Mouse (Mus musculus): ENCODE measurements at regions not wholly inside any gene's neighbourhood (a gene's known extent, or its start where the extent isn't known, plus 50 kb on each side); places are given as distances from the start of the nearest gene placed in this dataset.
A peak's percentile ranks its signal among the peaks of the same experiment; 100 is the strongest.
"Not testable (repeated sequence)": the region's sequence is repeated elsewhere in the genome, so short reads cannot be mapped to it uniquely, and the experiment has no call there.

DNA sequence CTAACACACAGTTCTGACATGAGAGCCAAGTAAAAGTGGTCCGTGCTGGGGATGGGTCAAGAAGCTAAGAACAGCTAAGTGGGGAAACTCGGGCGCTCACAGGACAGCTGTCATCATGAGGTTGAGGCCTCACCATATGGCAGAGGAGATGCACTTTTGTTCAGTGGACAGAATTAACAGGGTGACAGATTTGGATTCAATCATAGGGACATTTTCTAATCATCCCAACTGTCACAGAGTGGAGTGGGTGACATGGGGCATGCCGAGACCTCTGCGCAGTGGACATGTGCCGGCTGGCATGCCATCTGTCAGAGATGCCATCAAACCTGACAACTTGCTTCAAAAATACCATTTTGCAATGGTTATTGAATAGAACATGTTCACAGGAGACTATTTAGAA, 215.1 kb upstream of the Tmc3 start:
- no peaks in the 10 kb centered on the region for H3K27me3 ChIP-seq (ENCODE audit: poor library complexity, severe bottlenecking)
- H3K36me3 ChIP-seq (replicated peaks), result no peaks in the 10 kb centered on the region
- no peak for DNase-seq (ENCODE audit: extremely low spot score, low spot score)
- 93% methylated on average over 6 of the region's 6 CpGs for WGBS
- H3K4me3 ChIP-seq, result no peak overlapping the region
- no peaks in the 10 kb centered on the region for H3K9me3 ChIP-seq
- H3K4me1 ChIP-seq, result no peaks in the 10 kb centered on the region
- H3K27ac ChIP-seq, result no peak overlapping the region

- Histone ChIP-seq H3K4me3 (no peak overlapping the region), H3K4me1 (no peaks in the 10 kb centered on the region)
- WGBS, result 82% methylated on average over 1 of the region's 1 CpGs
Observed at GRCm38 (mm10) chr7:83376826-83377225, 207.9 kb upstream of the Tmc3 start.

DNA sequence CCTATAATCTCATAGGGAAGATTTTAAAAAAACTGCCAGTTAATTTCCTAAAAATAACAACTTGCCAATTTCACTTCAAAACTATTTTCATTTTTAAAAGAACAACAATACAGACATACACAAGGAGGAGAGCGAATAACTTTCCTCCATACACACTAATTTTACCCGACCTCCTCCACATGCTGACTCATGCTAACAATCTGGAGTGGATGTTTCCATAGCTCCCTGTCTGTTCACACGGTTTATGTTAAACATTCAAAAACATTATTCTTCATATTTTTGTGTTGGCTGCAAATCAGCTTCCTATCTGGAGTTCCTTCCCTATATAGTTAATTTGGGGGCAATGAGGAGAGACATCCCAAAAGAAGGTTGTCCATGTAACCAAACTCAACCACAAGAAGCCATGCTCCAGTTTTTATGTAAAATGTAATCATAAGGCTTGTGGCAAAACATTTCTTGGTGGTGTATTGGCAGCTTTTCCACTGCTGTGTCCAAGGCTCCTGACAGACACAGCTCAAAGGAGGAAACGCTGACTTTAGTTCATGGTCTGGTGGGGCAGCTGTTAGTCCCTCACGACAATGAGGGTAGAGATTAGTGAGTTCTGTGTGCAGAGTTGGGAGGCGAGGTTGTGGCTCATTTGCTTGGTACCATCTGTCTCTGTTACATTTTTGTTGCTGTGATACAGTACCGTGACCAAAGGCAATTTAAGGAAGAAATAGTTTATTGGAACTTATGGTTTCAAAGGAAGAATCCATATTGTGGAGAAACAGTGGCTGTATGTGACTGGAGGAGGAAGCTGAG, 203.1 kb upstream of the Tmc3 start:
- no peak for DNase-seq (ENCODE audit: extremely low spot score, low spot score)
- no peaks in the 10 kb centered on the region for H3K36me3 ChIP-seq (replicated peaks)
- WGBS, result 84% methylated on average over 7 of the region's 7 CpGs
- peaks cover 9% of the 10 kb centered on the region for H3K4me1 ChIP-seq
- no peak overlapping the region for H3K27ac ChIP-seq
- H3K9me3 ChIP-seq, result no peaks in the 10 kb centered on the region
- H3K27me3 ChIP-seq (ENCODE audit: poor library complexity, severe bottlenecking), result no peaks in the 10 kb centered on the region
- H3K4me3 ChIP-seq, result no peak overlapping the region

More at GRCm38 (mm10) chr7:83376826-83377225, 207.9 kb upstream of the Tmc3 start:
- H3K27ac ChIP-seq, result no peak overlapping the region
- H3K36me3 ChIP-seq (replicated peaks), result no peaks in the 10 kb centered on the region
- no peaks in the 10 kb centered on the region for H3K9me3 ChIP-seq
- no peak for DNase-seq (ENCODE audit: extremely low spot score, low spot score)
- H3K27me3 ChIP-seq (ENCODE audit: poor library complexity, severe bottlenecking), result no peaks in the 10 kb centered on the region

DNA sequence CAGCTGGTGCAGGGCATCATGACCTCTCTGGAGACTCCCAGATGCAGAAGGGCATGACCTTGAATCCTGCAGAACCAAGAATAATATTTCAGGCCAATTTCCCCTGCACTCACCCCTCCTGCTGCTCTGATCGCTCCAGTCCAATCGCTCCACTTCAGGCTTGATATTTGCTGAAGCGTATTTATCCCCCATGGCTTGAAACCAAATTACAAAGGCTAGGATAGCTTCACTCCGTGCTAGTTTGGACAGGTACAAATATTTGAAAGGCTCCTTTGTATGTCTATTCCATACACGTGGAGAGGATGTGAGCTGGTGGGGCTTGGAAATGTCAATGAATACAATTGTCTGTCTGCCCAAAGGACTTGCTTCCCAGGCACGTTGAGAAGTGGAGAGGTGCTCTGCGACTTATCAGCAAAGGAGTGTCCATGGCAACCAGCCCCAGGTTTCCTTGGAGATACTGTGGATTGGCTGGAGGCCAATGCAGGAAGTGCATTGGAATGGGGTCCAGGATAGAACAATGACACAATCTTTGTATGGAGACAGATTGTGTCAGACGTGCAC, 201.8 kb upstream of the Tmc3 start:
- H3K4me3 ChIP-seq, result no peak overlapping the region
- no peaks in the 10 kb centered on the region for H3K9me3 ChIP-seq
- no peaks in the 10 kb centered on the region for H3K27me3 ChIP-seq (ENCODE audit: poor library complexity, severe bottlenecking)
- peaks cover 9% of the 10 kb centered on the region for H3K4me1 ChIP-seq
- DNase-seq (ENCODE audit: extremely low spot score, low spot score), result peak; percentile 36
- peak overlapping the region; percentile 15; the same call in 1 of the 2 replicates for H3K27ac ChIP-seq
- WGBS, result 50% methylated on average over 8 of the region's 8 CpGs
- H3K36me3 ChIP-seq (replicated peaks), result no peaks in the 10 kb centered on the region

DNA sequence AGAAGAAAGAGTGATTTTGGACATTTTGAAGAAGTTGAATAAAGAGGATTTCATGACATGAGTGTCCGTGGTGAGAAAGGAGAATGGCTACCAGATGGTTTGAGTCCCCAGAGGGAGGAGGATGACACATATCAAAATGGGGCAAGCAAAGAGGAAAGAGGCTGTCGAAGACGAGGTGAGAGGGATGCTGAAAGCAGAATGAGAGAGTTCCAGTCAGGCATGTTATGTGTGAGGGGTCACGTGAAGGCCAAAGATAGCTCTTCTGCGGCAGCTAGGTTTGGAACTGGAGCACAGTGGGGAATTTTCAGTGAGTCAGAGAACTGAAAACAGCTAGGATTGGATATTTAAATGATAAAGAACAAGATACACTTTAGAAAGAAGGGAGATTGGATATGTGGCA, 193.3 kb upstream of the Tmc3 start:
- Histone ChIP-seq H3K9me3 (no peaks in the 10 kb centered on the region), H3K27me3 (ENCODE audit: poor library complexity, severe bottlenecking) (no peaks in the 10 kb centered on the region), H3K4me1 (peaks cover 8% of the 10 kb centered on the region; the same call in 1 of the 2 replicates), H3K27ac (no peak overlapping the region), H3K4me3 (no peak overlapping the region), H3K36me3 (replicated peaks) (no peaks in the 10 kb centered on the region)
- DNase-seq (ENCODE audit: extremely low spot score, low spot score), result no peak
- WGBS, result 85% methylated on average over 5 of the region's 5 CpGs

DNA sequence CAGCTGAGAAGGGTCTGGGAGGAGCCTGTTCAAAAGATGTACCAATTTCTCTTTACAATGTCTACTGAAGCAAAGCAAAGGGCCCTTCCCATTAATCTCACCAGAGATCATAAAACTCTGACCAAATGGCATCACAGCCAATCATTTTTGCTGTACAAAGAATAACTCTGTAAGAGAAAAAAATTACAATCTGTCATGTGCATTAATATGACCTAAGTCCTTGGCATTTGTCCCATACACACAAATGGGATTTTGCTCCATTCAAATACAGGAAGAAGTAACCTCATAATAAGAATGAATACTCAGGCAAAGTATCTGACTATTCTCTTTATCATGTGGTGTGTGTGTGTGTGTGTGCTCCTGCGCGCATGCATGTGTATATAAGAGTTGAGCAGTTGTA, 192.5 kb upstream of the Tmc3 start:
- Histone ChIP-seq H3K4me3 (no peak overlapping the region), H3K27me3 (ENCODE audit: poor library complexity, severe bottlenecking) (no peaks in the 10 kb centered on the region), H3K27ac (no peak overlapping the region), H3K9me3 (no peaks in the 10 kb centered on the region), H3K36me3 (replicated peaks) (no peaks in the 10 kb centered on the region), H3K4me1 (peaks cover 8% of the 10 kb centered on the region; the same call in 1 of the 2 replicates)
- no peak for DNase-seq (ENCODE audit: extremely low spot score, low spot score)
- WGBS, result 98% methylated on average over 2 of the region's 2 CpGs

- Histone ChIP-seq H3K4me3 (no peak overlapping the region), H3K36me3 (replicated peaks) (no peaks in the 10 kb centered on the region), H3K27me3 (ENCODE audit: poor library complexity, severe bottlenecking) (no peaks in the 10 kb centered on the region), H3K4me1 (peaks cover 8% of the 10 kb centered on the region; the same call in 1 of the 2 replicates), H3K9me3 (no peaks in the 10 kb centered on the region), H3K27ac (no peak overlapping the region)
- no peak for DNase-seq (ENCODE audit: extremely low spot score, low spot score)
Observed at GRCm38 (mm10) chr7:83392625-83393024, 192.1 kb upstream of the Tmc3 start.

- no peak for DNase-seq (ENCODE audit: extremely low spot score, low spot score)
- Histone ChIP-seq H3K36me3 (replicated peaks) (no peaks in the 10 kb centered on the region), H3K4me3 (no peak overlapping the region), H3K4me1 (peaks cover 8% of the 10 kb centered on the region; the same call in 1 of the 2 replicates), H3K27ac (no peak overlapping the region), H3K9me3 (no peaks in the 10 kb centered on the region), H3K27me3 (ENCODE audit: poor library complexity, severe bottlenecking) (no peaks in the 10 kb centered on the region)
- 72% methylated on average over 2 of the region's 2 CpGs for WGBS
Observed at GRCm38 (mm10) chr7:83394156-83394555, 190.6 kb upstream of the Tmc3 start.

DNA sequence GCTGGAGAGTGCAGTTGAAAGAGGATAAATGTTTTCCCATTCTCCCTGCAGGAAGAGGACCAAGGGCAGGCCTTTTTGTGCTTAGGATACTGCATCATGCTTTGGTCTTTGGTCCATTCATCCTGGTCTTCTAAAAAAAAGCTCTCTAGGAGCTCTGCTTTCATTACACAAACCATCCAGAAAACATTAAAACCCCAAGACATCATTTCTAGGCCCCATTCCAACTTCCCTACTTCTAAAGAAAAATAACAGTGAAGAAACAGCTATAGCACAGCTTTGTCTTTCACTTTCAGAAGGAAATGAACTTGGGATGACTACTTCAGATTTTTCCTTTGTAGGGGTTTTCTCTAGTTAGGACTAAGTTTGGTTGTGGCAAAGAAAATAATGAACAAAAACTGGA, 185.1 kb upstream of the Tmc3 start:
- Histone ChIP-seq H3K27me3 (ENCODE audit: poor library complexity, severe bottlenecking) (no peaks in the 10 kb centered on the region), H3K4me3 (no peak overlapping the region), H3K36me3 (replicated peaks) (no peaks in the 10 kb centered on the region), H3K4me1 (peaks cover 8% of the 10 kb centered on the region), H3K9me3 (no peaks in the 10 kb centered on the region), H3K27ac (no peak overlapping the region)
- no peak for DNase-seq (ENCODE audit: extremely low spot score, low spot score)

- WGBS, result 83% methylated on average over 5 of the region's 5 CpGs
Observed at GRCm38 (mm10) chr7:83401001-83401400, 183.7 kb upstream of the Tmc3 start.

DNA sequence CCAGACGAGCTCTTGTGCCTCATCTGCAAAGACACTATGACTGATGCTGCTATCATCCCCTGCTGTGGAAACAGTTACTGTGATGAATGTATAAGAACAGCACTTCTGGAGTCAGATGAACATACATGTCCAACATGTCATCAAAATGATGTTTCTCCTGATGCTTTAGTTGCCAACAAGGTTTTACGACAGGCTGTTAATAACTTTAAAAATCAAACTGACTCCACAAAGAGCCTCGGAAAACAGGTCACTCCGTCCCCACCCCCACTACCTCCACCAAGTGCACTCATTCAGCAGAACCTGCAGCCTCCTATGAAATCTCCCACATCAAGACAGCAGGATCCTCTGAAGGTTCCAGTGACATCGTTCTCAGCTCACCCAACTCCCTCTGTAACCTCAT, 172.0 kb upstream of the Tmc3 start:
- not testable (repeated sequence) for DNase-seq (ENCODE audit: extremely low spot score, low spot score); H3K27me3 ChIP-seq (ENCODE audit: poor library complexity, severe bottlenecking); H3K36me3 ChIP-seq (replicated peaks); H3K4me1 ChIP-seq; H3K4me3 ChIP-seq; H3K9me3 ChIP-seq; H3K27ac ChIP-seq
- WGBS, result 86% methylated on average over 5 of the region's 5 CpGs

More at GRCm38 (mm10) chr7:83401001-83401400, 183.7 kb upstream of the Tmc3 start:
- no peak overlapping the region for H3K4me3 ChIP-seq
- no peaks in the 10 kb centered on the region for H3K36me3 ChIP-seq (replicated peaks)
- DNase-seq (ENCODE audit: extremely low spot score, low spot score), result no peak
- no peaks in the 10 kb centered on the region for H3K9me3 ChIP-seq
- H3K27me3 ChIP-seq (ENCODE audit: poor library complexity, severe bottlenecking), result no peaks in the 10 kb centered on the region
- H3K27ac ChIP-seq, result no peak overlapping the region
- H3K4me1 ChIP-seq, result peaks cover 8% of the 10 kb centered on the region

DNA sequence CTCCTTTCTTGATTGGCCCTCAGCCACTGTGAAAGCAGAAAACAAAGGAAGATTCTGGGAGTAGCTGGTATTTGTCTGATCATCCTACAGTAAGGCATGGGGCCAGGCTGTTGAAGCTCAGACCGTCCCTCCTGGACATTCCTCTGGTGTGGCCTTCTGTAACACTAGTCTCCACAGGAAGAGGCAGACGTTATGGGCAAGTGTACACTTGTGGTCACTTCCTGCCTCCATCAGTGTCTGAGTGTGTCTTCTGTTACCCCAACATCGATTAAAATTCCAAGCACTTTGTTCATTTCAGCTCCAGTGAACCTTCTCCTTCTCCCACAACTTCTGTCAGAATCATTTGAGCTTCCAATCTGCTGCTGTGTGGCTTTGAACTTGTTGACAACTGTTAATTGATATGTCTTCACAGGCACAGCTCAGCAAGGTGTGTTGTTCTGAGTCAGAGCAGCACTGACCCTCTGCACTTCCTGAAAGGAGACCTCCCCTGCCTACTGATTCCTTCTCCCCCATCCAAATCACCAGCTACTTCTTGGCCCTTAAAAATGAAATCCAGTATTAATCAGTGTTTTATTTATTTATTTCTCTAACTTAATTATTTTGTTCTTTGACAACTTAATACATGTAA, 154.7 kb upstream of the Tmc3 start:
- no peak for DNase-seq (ENCODE audit: extremely low spot score, low spot score)
- 80% methylated on average over 3 of the region's 3 CpGs for WGBS
- peaks cover 8% of the 10 kb centered on the region; the same call in 1 of the 2 replicates for H3K4me1 ChIP-seq
- no peak overlapping the region for H3K27ac ChIP-seq
- no peak overlapping the region for H3K4me3 ChIP-seq
- H3K27me3 ChIP-seq (ENCODE audit: poor library complexity, severe bottlenecking), result no peaks in the 10 kb centered on the region
- H3K9me3 ChIP-seq, result no peaks in the 10 kb centered on the region
- H3K36me3 ChIP-seq (replicated peaks), result no peaks in the 10 kb centered on the region

GRCm38 (mm10) chr7:83431094-83431493, 153.6 kb upstream of the Tmc3 start:
- peaks cover 8% of the 10 kb centered on the region; the same call in 1 of the 2 replicates for H3K4me1 ChIP-seq
- H3K27ac ChIP-seq, result no peak overlapping the region
- DNase-seq (ENCODE audit: extremely low spot score, low spot score), result no peak
- H3K36me3 ChIP-seq (replicated peaks), result no peaks in the 10 kb centered on the region
- H3K27me3 ChIP-seq (ENCODE audit: poor library complexity, severe bottlenecking), result no peaks in the 10 kb centered on the region
- 89% methylated on average over 2 of the region's 2 CpGs for WGBS
- no peak overlapping the region for H3K4me3 ChIP-seq
- no peaks in the 10 kb centered on the region for H3K9me3 ChIP-seq

All from forebrain, embryonic 10.5 days (tissue).